Mouse (Mus musculus): ENCODE measurements at regions not wholly inside any gene's neighbourhood (a gene's known extent, or its start where the extent isn't known, plus 50 kb on each side); places are given as distances from the start of the nearest gene placed in this dataset.

- no peak for DNase-seq (ENCODE audit: low spot score)
Observed at GRCm38 (mm10) chr13:114679703-114680378, 138.2 kb upstream of the Mocs2 start.

GRCm38 (mm10) chr13:114680379-114680733, 137.7 kb upstream of the Mocs2 start:
- DNase-seq (ENCODE audit: low spot score): no peak

- no peak for DNase-seq (ENCODE audit: low spot score)
Observed at GRCm38 (mm10) chr13:114681196-114681595, 136.8 kb upstream of the Mocs2 start.

GRCm38 (mm10) chr13:114681887-114682286, 136.1 kb upstream of the Mocs2 start:
- no peak for DNase-seq (ENCODE audit: low spot score)

- DNase-seq (ENCODE audit: low spot score): no peak
Observed at GRCm38 (mm10) chr13:114682891-114683290, 135.1 kb upstream of the Mocs2 start.

- DNase-seq (ENCODE audit: low spot score): no peak
Observed at GRCm38 (mm10) chr13:114684298-114684697, 133.7 kb upstream of the Mocs2 start.

GRCm38 (mm10) chr13:114685368-114685767, 132.7 kb upstream of the Mocs2 start:
- DNase-seq (ENCODE audit: low spot score): no peak

- DNase-seq (ENCODE audit: low spot score): no peak
Observed at GRCm38 (mm10) chr13:114712601-114713000, 105.4 kb upstream of the Mocs2 start.

GRCm38 (mm10) chr13:114719771-114720170, 98.3 kb upstream of the Mocs2 start:
- no peak for DNase-seq (ENCODE audit: low spot score)

- no peak for DNase-seq (ENCODE audit: low spot score)
Observed at GRCm38 (mm10) chr13:114726828-114727227, 91.2 kb upstream of the Mocs2 start.

GRCm38 (mm10) chr13:114735066-114735465, 83.0 kb upstream of the Mocs2 start:
- DNase-seq (ENCODE audit: low spot score): no peak

GRCm38 (mm10) chr13:114736066-114736465, 82.0 kb upstream of the Mocs2 start:
- no peak for DNase-seq (ENCODE audit: low spot score)

- no peak for DNase-seq (ENCODE audit: low spot score)
Observed at GRCm38 (mm10) chr13:114742534-114742933, 75.5 kb upstream of the Mocs2 start.

- no peak for DNase-seq (ENCODE audit: low spot score)
Observed at GRCm38 (mm10) chr13:114745814-114746213, 72.2 kb upstream of the Mocs2 start.

- DNase-seq (ENCODE audit: low spot score): peak; percentile 16
Observed at GRCm38 (mm10) chr13:114757459-114757858, 60.6 kb upstream of the Mocs2 start.

- DNase-seq (ENCODE audit: low spot score): no peak
Observed at GRCm38 (mm10) chr13:114759886-114760285, 58.1 kb upstream of the Mocs2 start.

- DNase-seq (ENCODE audit: low spot score): no peak
Observed at GRCm38 (mm10) chr13:114760901-114761300, 57.1 kb upstream of the Mocs2 start.

Measured in left cerebral cortex, adult 11 months (tissue).